Mouse (Mus musculus): ENCODE data around the gene Rap1a. TPM values are rescaled to one million over a fixed set of nuclear protein-coding genes. Genes with fewer than 3 reads are reported as not detected.

Rap1a gene
- polyA plus RNA-seq, 1 experiment from 2014 or later, result 84.3 TPM

- Histone ChIP-seq H3K9ac (ENCODE audit: low read length) (no peak overlapping the region), H3K36me3 (ENCODE audit: control insufficient read depth, insufficient read depth, low read length) (no peaks in the 10 kb centered on the region), H3K4me3 (ENCODE audit: low read depth, low read length) (no peak overlapping the region), H3K4me2 (ENCODE audit: low read depth, low read length, severe bottlenecking) (no peak overlapping the region), H3K9me3 (ENCODE audit: control insufficient read depth, low read length) (no peaks in the 10 kb centered on the region), H3K4me1 (replicated peaks; ENCODE audit: control insufficient read depth, insufficient read depth, low read length) (0 out of 2 replicates have a peak, but pooled peaks cover 2% of the 10 kb centered on the region), H3K27ac (ENCODE audit: low read depth, low read length) (no peak overlapping the region), H3K27me3 (ENCODE audit: control insufficient read depth, insufficient read depth, low read length) (no peaks in the 10 kb centered on the region)
- no peak for ATAC-seq (replicated peaks; ENCODE audit: low FRiP score)
- no peak for DNase-seq (ENCODE audit: low spot score)
These were observed 15.3 kb downstream of the Rap1a start for GRCm38 (mm10) chr3:105785865-105786264.

- 50% methylated on average over 1 of the region's 1 CpGs for WGBS
- H3K4me2 ChIP-seq (ENCODE audit: low read depth, low read length, severe bottlenecking), result no peak overlapping the region
- H3K36me3 ChIP-seq (ENCODE audit: control insufficient read depth, insufficient read depth, low read length), result no peaks in the 10 kb centered on the region
- no peak overlapping the region for H3K27ac ChIP-seq (ENCODE audit: low read depth, low read length)
- 0 out of 2 replicates have a peak, but pooled peaks cover 2% of the 10 kb centered on the region for H3K4me1 ChIP-seq (replicated peaks; ENCODE audit: control insufficient read depth, insufficient read depth, low read length)
- DNase-seq (ENCODE audit: low spot score), result no peak
- ATAC-seq (replicated peaks; ENCODE audit: low FRiP score), result no peak; the same call in 1 of the 2 replicates
- no peaks in the 10 kb centered on the region for H3K9me3 ChIP-seq (ENCODE audit: control insufficient read depth, low read length)
- no peak overlapping the region for H3K9ac ChIP-seq (ENCODE audit: low read length)
- no peaks in the 10 kb centered on the region for H3K27me3 ChIP-seq (ENCODE audit: control insufficient read depth, insufficient read depth, low read length)
- H3K4me3 ChIP-seq (ENCODE audit: low read depth, low read length), result no peak overlapping the region
These were observed 17.3 kb downstream of the Rap1a start for GRCm38 (mm10) chr3:105783809-105784208.

DNA sequence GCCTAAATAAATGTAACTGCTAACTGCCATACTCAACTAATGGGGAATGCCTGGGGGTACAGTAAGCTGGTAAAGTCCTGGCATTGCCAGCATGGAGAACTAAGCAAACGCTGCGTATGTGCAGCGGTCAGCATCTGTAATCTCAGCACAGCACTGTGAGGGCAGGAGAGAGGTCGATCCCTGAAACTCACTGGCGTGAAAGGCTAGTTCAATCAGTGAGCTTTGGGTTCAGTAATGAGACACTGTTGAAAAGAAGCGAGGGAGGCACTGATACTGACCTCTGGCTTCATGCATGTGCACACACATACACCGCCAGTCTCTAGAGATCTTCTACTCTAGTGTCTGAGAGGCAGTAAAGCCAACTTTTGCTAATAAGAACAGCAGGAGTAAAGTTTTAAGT is 18.7 kb downstream of the Rap1a start:
- H3K9ac ChIP-seq (ENCODE audit: low read length), result no peak overlapping the region
- H3K36me3 ChIP-seq (ENCODE audit: control insufficient read depth, insufficient read depth, low read length), result no peaks in the 10 kb centered on the region
- H3K27ac ChIP-seq (ENCODE audit: low read depth, low read length), result no peak overlapping the region
- H3K4me2 ChIP-seq (ENCODE audit: low read depth, low read length, severe bottlenecking), result no peak overlapping the region
- ATAC-seq (replicated peaks; ENCODE audit: low FRiP score) (no peak), DNase-seq (ENCODE audit: low spot score) (no peak)
- H3K4me1 ChIP-seq (replicated peaks; ENCODE audit: control insufficient read depth, insufficient read depth, low read length), result 0 out of 2 replicates have a peak, but pooled peaks cover 2% of the 10 kb centered on the region
- H3K9me3 ChIP-seq (ENCODE audit: control insufficient read depth, low read length), result no peaks in the 10 kb centered on the region
- 63% methylated on average over 7 of the region's 7 CpGs for WGBS
- H3K4me3 ChIP-seq (ENCODE audit: low read depth, low read length), result no peak overlapping the region
- H3K27me3 ChIP-seq (ENCODE audit: control insufficient read depth, insufficient read depth, low read length), result no peaks in the 10 kb centered on the region

GRCm38 (mm10) chr3:105777997-105778396 is 23.1 kb downstream of the Rap1a start:
- Histone ChIP-seq H3K27me3 (ENCODE audit: control insufficient read depth, insufficient read depth, low read length) (no peaks in the 10 kb centered on the region), H3K36me3 (ENCODE audit: control insufficient read depth, insufficient read depth, low read length) (no peaks in the 10 kb centered on the region), H3K4me3 (ENCODE audit: low read depth, low read length) (no peak overlapping the region), H3K9ac (ENCODE audit: low read length) (no peak overlapping the region), H3K27ac (ENCODE audit: low read depth, low read length) (no peak overlapping the region), H3K4me2 (ENCODE audit: low read depth, low read length, severe bottlenecking) (no peak overlapping the region), H3K4me1 (replicated peaks; ENCODE audit: control insufficient read depth, insufficient read depth, low read length) (0 out of 2 replicates have a peak, but pooled peaks cover 2% of the 10 kb centered on the region), H3K9me3 (ENCODE audit: control insufficient read depth, low read length) (no peaks in the 10 kb centered on the region)
- no peak for ATAC-seq (replicated peaks; ENCODE audit: low FRiP score)
- no peak for DNase-seq (ENCODE audit: low spot score)
- WGBS, result 97% methylated on average over 3 of the region's 3 CpGs

- H3K9me3 ChIP-seq (ENCODE audit: control insufficient read depth, low read length), result no peaks in the 10 kb centered on the region
- no peak overlapping the region for H3K27ac ChIP-seq (ENCODE audit: low read depth, low read length)
- DNase-seq (ENCODE audit: low spot score), result no peak
- no peak for ATAC-seq (replicated peaks; ENCODE audit: low FRiP score)
- H3K4me1 ChIP-seq (replicated peaks; ENCODE audit: control insufficient read depth, insufficient read depth, low read length), result no peaks in the 10 kb centered on the region
- no peak overlapping the region for H3K9ac ChIP-seq (ENCODE audit: low read length)
- no peak overlapping the region for H3K4me2 ChIP-seq (ENCODE audit: low read depth, low read length, severe bottlenecking)
- H3K36me3 ChIP-seq (ENCODE audit: control insufficient read depth, insufficient read depth, low read length), result no peaks in the 10 kb centered on the region
- H3K4me3 ChIP-seq (ENCODE audit: low read depth, low read length), result no peak overlapping the region
- no peaks in the 10 kb centered on the region for H3K27me3 ChIP-seq (ENCODE audit: control insufficient read depth, insufficient read depth, low read length)
These were observed 26.6 kb downstream of the Rap1a start for GRCm38 (mm10) chr3:105774496-105774895.

- no peaks in the 10 kb centered on the region for H3K27me3 ChIP-seq (ENCODE audit: control insufficient read depth, insufficient read depth, low read length)
- no peaks in the 10 kb centered on the region for H3K4me1 ChIP-seq (replicated peaks; ENCODE audit: control insufficient read depth, insufficient read depth, low read length)
- no peaks in the 10 kb centered on the region for H3K36me3 ChIP-seq (ENCODE audit: control insufficient read depth, insufficient read depth, low read length)
- H3K9ac ChIP-seq (ENCODE audit: low read length), result no peak overlapping the region
- ATAC-seq (replicated peaks; ENCODE audit: low FRiP score) (no peak), DNase-seq (ENCODE audit: low spot score) (no peak)
- H3K9me3 ChIP-seq (ENCODE audit: control insufficient read depth, low read length), result no peaks in the 10 kb centered on the region
- no peak overlapping the region for H3K27ac ChIP-seq (ENCODE audit: low read depth, low read length)
- H3K4me2 ChIP-seq (ENCODE audit: low read depth, low read length, severe bottlenecking), result no peak overlapping the region
- no peak overlapping the region for H3K4me3 ChIP-seq (ENCODE audit: low read depth, low read length)
These were observed 29.6 kb downstream of the Rap1a start for GRCm38 (mm10) chr3:105771534-105771933.

DNA sequence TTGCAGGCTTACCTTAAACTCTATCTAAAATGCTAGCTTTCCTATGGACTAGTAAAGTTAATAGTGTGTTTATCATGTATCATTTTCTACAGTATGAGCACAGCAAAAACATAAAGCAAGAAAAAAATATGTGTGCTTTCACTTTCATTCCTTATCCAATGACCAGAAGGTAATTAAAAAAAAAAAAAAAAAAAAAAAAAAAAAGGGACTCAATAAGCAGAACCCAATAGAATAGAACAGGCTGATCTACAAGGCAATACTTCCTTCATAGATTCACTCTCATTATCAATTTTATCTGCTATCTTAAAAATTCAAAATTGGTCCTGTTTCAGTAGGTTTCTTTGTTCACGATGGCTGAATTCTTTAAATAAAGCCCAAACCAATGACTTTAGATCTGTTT is 30.3 kb downstream of the Rap1a start:
- ATAC-seq (replicated peaks; ENCODE audit: low FRiP score) (no peak), DNase-seq (ENCODE audit: low spot score) (no peak)
- 96% methylated on average over 1 of the region's 1 CpGs for WGBS
- H3K4me3 ChIP-seq (ENCODE audit: low read depth, low read length), result no peak overlapping the region
- H3K27ac ChIP-seq (ENCODE audit: low read depth, low read length), result no peak overlapping the region
- no peak overlapping the region for H3K9ac ChIP-seq (ENCODE audit: low read length)
- no peaks in the 10 kb centered on the region for H3K9me3 ChIP-seq (ENCODE audit: control insufficient read depth, low read length)
- H3K4me1 ChIP-seq (replicated peaks; ENCODE audit: control insufficient read depth, insufficient read depth, low read length), result no peaks in the 10 kb centered on the region
- H3K36me3 ChIP-seq (ENCODE audit: control insufficient read depth, insufficient read depth, low read length), result no peaks in the 10 kb centered on the region
- H3K4me2 ChIP-seq (ENCODE audit: low read depth, low read length, severe bottlenecking), result no peak overlapping the region
- H3K27me3 ChIP-seq (ENCODE audit: control insufficient read depth, insufficient read depth, low read length), result no peaks in the 10 kb centered on the region

DNA sequence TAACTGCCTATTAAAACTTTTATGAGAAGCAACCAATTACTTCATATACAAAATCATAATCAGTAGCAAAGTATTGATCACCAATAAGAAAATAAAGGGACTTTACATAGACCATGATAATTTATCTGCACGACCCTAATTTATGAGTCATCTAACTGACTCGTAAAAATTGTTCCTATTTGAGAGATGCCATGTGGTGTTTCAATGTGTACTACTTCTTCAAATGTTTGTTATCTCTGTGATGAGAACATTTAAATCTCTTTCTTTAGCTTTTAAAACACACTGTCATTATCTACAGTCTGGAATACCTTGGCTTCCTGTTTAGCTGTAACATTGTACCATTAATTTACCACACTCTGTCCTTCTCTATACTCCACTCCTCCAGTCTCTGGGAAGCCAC is 31.8 kb downstream of the Rap1a start:
- DNase-seq (ENCODE audit: low spot score) (no peak), ATAC-seq (replicated peaks; ENCODE audit: low FRiP score) (no peak)
- Histone ChIP-seq H3K36me3 (ENCODE audit: control insufficient read depth, insufficient read depth, low read length) (no peaks in the 10 kb centered on the region), H3K4me2 (ENCODE audit: low read depth, low read length, severe bottlenecking) (no peak overlapping the region), H3K27ac (ENCODE audit: low read depth, low read length) (no peak overlapping the region), H3K4me1 (replicated peaks; ENCODE audit: control insufficient read depth, insufficient read depth, low read length) (no peaks in the 10 kb centered on the region), H3K4me3 (ENCODE audit: low read depth, low read length) (no peak overlapping the region), H3K27me3 (ENCODE audit: control insufficient read depth, insufficient read depth, low read length) (no peaks in the 10 kb centered on the region), H3K9me3 (ENCODE audit: control insufficient read depth, low read length) (no peaks in the 10 kb centered on the region), H3K9ac (ENCODE audit: low read length) (no peak overlapping the region)
- WGBS, result 91% methylated on average over 2 of the region's 2 CpGs

DNA sequence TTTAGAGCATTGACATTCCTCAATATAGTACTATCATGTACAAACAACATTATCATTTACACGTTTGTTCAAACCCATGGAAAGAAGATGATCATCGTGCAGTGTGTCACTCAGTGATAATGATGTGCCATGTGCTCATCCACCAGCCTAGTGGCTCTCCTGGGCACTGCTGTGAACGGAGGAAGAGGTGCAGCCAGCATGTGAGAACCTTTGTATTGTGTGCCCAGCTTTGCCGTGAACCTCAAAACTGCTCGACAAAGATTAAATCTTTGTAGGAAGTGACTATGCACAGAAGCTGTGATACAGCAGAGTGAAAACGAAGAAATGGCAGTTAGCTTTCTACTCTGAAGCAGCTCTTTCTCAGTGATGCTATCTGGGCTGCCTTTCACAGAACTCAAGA is 32.6 kb downstream of the Rap1a start:
- ATAC-seq (replicated peaks; ENCODE audit: low FRiP score), result no peak
- DNase-seq (ENCODE audit: low spot score), result no peak
- no peaks in the 10 kb centered on the region for H3K9me3 ChIP-seq (ENCODE audit: control insufficient read depth, low read length)
- WGBS, result 89% methylated on average over 6 of the region's 6 CpGs
- no peak overlapping the region for H3K9ac ChIP-seq (ENCODE audit: low read length)
- H3K4me3 ChIP-seq (ENCODE audit: low read depth, low read length), result no peak overlapping the region
- H3K4me2 ChIP-seq (ENCODE audit: low read depth, low read length, severe bottlenecking), result no peak overlapping the region
- no peaks in the 10 kb centered on the region for H3K27me3 ChIP-seq (ENCODE audit: control insufficient read depth, insufficient read depth, low read length)
- H3K36me3 ChIP-seq (ENCODE audit: control insufficient read depth, insufficient read depth, low read length), result no peaks in the 10 kb centered on the region
- H3K4me1 ChIP-seq (replicated peaks; ENCODE audit: control insufficient read depth, insufficient read depth, low read length), result no peaks in the 10 kb centered on the region
- H3K27ac ChIP-seq (ENCODE audit: low read depth, low read length), result no peak overlapping the region

Data from forebrain, embryonic 11.5 days (tissue).